Mouse (Mus musculus) kidney, adult 2 months (tissue): ENCODE measurements at regions not wholly inside any gene's neighbourhood (a gene's known extent, or its start where the extent isn't known, plus 50 kb on each side); places are given as distances from the start of the nearest gene placed in this dataset.

ENCODE experiments used
- CTCF ChIP-seq: fragments of 200-500 bp; conservative IDR thresholded peaks from 2 replicates; pipeline ENCODE4 v1.5.1; 2011; ENCODE audit warnings: low read depth, mild to moderate bottlenecking, control low read depth, low read length, moderate library complexity, mixed read lengths; ENCODE audit not compliant: insufficient read depth, insufficient read length
- POLR2A ChIP-seq: fragments of 200-500 bp; IDR thresholded peaks from one replicate; pipeline ENCODE4 v1.6.1; 2011; ENCODE audit warnings: low read depth, low read length, control low read depth

DNA sequence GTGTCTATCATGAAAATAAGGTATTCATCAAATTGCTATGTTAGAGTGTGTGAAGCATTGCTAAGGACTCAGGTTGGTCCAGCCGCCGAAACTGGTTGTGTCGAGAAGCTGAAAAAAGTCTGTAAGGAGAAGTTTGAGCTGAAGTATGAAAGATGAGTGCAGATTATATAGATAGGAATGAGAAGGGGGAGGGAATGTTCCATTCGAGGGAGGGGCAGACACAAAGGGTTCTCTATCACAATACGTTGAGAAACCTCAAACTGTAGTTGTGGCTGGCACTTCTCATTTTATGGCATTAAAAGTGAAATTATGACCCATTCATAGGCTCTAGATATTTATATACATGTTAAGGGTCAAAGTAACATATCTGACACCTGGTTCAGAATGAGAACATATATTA is 108.4 kb upstream of the Stxbp5 start:
- no peak for TF ChIP-seq POLR2A
- no peak for TF ChIP-seq CTCF
